Mouse (Mus musculus) lung, adult 2 months (tissue): Measurements from ENCODE around the gene Ptf1a. TPM values are rescaled to one million over a fixed set of nuclear protein-coding genes. Genes with fewer than 3 reads are reported as not detected.

Source experiments
- DNase-seq: peaks from one replicate; pipeline ENCODE4 v3.0.0; 2022
- H3K4me1 ChIP-seq: fragments of 200-500 bp; 2 replicates; pipeline ENCODE4 v1.6.1; 2011; ENCODE audit warnings: low read length; ENCODE audit not compliant: control insufficient read depth, insufficient read depth
- H3K4me3 ChIP-seq: fragments of 200-500 bp; replicated peaks from 2 replicates; pipeline ENCODE3; 2011; ENCODE audit warnings: low read depth, mild to moderate bottlenecking, control low read depth, low read length; ENCODE audit errors: extremely low read depth
- CTCF ChIP-seq: fragments of 200-500 bp; IDR thresholded peaks from 2 replicates; pipeline ENCODE4 v1.5.1; 2011; ENCODE audit warnings: mild to moderate bottlenecking, low read length, control low read depth; ENCODE audit not compliant: insufficient read depth
- POLR2A ChIP-seq: fragments of 200-500 bp; IDR thresholded peaks from 2 replicates; pipeline ENCODE4 v1.6.1; 2011; ENCODE audit warnings: low read depth, mild to moderate bottlenecking, control low read depth, low read length, borderline replicate concordance; ENCODE audit errors: extremely low read depth
- WGBS: fragments of 180-500 bp; shearing (Covaris S2); methylation state at CpG from one replicate; pipeline ENCODE4 v1.1.7; 2018; 5-methylcytosine and 5-hydroxymethylcytosine counted together
- polyA plus RNA-seq: library from polyadenylated mRNA; depleted of rRNA; stranded (reverse); fragments of >200 nt; gene quantifications from 2 replicates; pipeline ENCODE4 v1.2.3, GENCODE M21; 2012; rRNA removed

Gene Ptf1a
- polyA plus RNA-seq, 1 experiment, result not detected

DNA sequence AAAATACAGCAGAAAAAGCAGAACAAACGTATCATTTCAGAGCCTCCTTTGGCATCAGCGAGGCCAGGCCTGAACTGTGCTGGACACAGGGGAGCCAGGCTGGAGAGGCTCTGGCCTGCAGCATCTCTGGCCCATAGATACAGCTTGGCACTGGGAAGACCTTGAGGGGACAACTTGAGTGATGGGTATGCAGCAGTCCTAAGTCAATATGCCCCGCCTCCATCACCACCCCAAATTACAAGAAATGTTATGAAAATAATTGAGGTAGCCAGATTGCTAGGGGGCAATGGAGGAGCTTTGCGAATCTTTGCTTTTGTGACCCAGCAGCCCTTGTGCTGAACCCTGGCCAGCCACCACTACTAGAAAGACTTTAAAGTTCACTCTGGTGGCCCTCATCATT lies 3.8 kb downstream of the Ptf1a start:
- Histone ChIP-seq H3K4me3 (no peak overlapping the region), H3K4me1 (no peaks in the 10 kb centered on the region)
- DNase-seq, result no peak
- TF ChIP-seq CTCF (no peak), POLR2A (no peak)
- WGBS, result 31% methylated on average over 4 of the region's 4 CpGs

DNA sequence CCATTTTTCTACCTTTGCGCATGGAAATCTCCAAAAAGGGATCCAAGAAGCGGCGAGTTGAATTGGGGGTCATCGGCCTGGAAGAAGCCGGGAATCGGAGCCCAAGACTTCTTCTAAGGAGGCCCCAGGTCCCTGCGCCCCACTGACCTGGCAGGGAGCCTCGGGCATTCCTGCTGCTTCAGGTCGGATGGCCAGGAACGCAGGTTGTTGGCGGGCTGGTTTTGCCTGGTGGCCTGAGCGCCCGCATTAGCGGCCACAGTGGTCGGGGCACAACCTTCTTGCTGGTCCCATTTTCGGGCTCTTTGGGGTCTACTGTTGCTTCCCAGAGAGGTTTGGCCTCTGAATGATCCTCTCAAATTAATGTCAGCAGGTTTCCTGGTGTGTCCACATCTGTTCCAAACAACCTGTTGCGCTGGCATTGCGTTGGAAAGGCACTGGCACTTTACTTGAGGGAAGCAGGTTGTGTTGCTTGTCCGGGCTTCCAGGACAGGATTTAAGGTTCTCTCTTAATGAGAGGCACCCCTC lies 7.1 kb downstream of the Ptf1a start:
- Histone ChIP-seq H3K4me1 (no peaks in the 10 kb centered on the region), H3K4me3 (no peak overlapping the region)
- 1% methylated on average over 19 of the region's 19 CpGs for WGBS
- no peak for TF ChIP-seq POLR2A
- TF ChIP-seq CTCF, result no peak
- DNase-seq, result no peak

DNA sequence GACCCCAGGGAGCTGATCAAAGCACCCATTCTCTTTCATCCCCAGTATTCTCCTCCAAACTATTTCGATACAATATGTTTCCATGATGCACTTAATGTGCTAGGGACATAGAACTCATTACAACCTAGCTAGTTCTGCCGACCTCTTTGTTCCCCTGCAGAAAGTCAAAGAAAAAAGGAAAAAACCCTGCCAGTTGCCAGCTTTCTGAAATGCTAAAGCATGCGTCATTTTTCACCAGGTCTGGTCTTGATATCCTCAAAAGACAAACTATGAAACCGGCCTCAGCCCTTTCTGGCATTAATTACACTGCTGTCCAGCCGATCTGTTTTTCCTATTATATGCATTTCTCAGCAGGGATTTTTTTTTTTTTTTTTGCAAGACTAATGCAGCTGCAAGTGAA lies 9.8 kb downstream of the Ptf1a start:
- Histone ChIP-seq H3K4me3 (no peak overlapping the region), H3K4me1 (no peaks in the 10 kb centered on the region)
- TF ChIP-seq CTCF (no peak), POLR2A (no peak)
- 9% methylated on average over 5 of the region's 5 CpGs for WGBS
- DNase-seq, result no peak

DNA sequence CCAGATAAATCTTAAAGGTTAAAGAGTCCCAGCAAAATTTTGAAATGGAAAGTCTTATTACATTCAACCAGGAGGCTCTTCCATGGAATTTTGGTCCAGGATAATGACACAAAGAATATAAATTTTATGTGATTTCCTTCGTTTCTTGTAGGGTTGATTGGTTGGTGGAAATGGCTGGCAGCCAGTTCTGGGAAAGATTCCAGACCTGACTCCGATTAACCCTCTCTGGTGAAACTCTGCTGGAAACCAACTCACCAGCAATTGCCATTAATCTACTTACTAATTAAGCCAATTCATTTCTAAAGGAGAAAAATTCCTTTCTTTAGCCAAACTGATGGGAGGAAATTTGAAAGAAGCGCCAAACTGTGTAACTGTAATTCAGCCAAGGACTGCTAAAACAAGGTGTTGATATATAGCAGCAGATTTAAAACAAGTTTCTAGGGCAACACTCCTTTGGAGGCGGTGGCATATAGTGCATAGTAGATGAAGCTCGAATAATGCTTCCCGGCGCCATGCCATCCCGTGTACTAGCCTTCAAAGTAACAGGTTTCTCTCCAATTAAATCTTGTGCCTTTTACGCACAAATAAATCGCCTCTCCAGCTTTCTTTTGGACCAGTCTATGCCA lies 10.5 kb downstream of the Ptf1a start:
- TF ChIP-seq POLR2A, result no peak
- TF ChIP-seq CTCF, result no peak
- 24% methylated on average over 10 of the region's 10 CpGs for WGBS
- no peak overlapping the region for H3K4me3 ChIP-seq
- H3K4me1 ChIP-seq, result no peaks in the 10 kb centered on the region
- DNase-seq, result no peak

DNA sequence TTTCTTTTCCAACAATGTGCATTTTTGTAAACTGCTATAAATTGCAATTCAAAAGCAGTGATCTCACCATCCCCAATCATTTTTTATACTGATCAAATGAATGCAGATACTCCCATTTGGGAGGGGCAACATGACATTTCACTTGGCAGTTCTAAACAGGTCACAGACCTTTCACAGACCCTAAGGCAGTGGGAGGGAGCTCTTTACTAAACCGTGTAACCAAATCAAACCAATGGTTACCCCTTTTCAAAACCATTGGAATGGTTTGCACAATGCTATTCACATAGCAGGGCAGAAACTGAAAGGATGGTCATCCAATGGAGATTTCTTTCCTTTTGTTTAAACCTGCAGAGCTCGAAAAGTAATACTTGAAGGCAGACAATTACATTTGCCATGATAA lies 13.3 kb downstream of the Ptf1a start:
- Histone ChIP-seq H3K4me1 (no peaks in the 10 kb centered on the region), H3K4me3 (no peak overlapping the region)
- WGBS, result 57% methylated on average over 2 of the region's 2 CpGs
- TF ChIP-seq CTCF (no peak), POLR2A (no peak)
- no peak for DNase-seq

DNA sequence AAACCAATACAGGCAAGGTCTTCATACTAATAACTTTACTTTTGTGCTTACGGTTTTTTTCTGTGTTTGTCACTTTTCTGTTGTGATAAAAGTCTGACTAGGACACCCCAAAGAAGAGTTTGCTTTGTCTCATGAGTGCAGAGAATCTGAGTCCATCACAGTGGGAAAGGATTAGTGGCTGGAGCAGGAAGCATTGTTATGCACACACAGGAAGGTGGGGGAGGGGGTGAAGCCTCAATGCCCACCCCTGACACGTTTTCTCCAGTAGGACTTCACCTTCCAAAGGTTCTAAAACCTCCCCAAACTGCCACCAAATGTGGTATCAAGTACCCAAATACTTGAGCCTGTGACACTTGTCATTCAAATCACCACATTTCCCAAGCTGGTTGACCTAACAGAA lies 16.5 kb downstream of the Ptf1a start:
- Histone ChIP-seq H3K4me1 (no peaks in the 10 kb centered on the region), H3K4me3 (no peak overlapping the region)
- TF ChIP-seq POLR2A, result no peak
- no peak for TF ChIP-seq CTCF
- 29% methylated on average over 2 of the region's 2 CpGs for WGBS
- no peak for DNase-seq

DNA sequence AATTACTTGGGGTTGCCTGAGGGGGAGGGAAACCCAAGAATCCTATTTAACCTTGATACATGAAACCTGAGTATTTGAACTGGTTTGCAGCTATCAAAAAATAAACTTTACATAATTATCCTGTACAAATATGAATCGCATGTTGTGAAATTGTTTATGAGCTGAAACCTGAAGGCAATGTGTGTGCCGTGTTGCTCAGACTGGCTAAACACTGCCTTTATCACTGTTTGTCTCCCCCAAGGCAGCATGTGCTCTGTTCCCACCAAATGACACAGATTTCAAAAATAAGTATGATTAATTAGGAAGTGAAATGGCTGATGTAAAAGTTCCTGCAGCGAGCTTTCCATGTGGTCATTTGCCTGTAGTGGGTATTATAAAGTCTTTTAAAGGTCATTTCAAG lies 44.8 kb downstream of the Ptf1a start:
- 59% methylated on average over 3 of the region's 3 CpGs for WGBS

More for the DNA sequence above, 44.8 kb downstream of the Ptf1a start:
- no peak for TF ChIP-seq CTCF
- no peak for TF ChIP-seq POLR2A
- no peaks in the 10 kb centered on the region for H3K4me1 ChIP-seq
- DNase-seq, result no peak
- H3K4me3 ChIP-seq, result no peak overlapping the region

Other genes with a start within 250 kb of the Ptf1a start
- gene Armc3, start 246.4 kb upstream of the Ptf1a start, polyA plus RNA-seq, result 1.0 TPM in 2 replicates
- gene Msrb2, start 74.2 kb upstream of the Ptf1a start, polyA plus RNA-seq, result 12.9 and 18.8 TPM in 2 replicates
- gene 4921504E06Rik, start 108.3 kb downstream of the Ptf1a start, polyA plus RNA-seq, result not detected in 2 replicates
- 19.3 and 35.7 TPM in 2 replicates for gene Otud1, start 212.1 kb downstream of the Ptf1a start, polyA plus RNA-seq